Mouse (Mus musculus): ENCODE results near the gene Itih4.

Gene Itih4

GRCm38 (mm10) chr14:30886204-30886603 is at the start of gene Itih4:
Gene Itih4, plus strand, starts transcription at chr14:30886476.
- no peak for DNase-seq (ENCODE audit: low read depth, low spot score)

- no peak for DNase-seq (ENCODE audit: low read depth, low spot score)
These were observed 48.8 kb upstream of the Itih4 start for GRCm38 (mm10) chr14:30837416-30837996.

GRCm38 (mm10) chr14:30843701-30844100 is 42.6 kb upstream of the Itih4 start:
- DNase-seq (ENCODE audit: low read depth, low spot score), result no peak

- no peak for DNase-seq (ENCODE audit: low read depth, low spot score)
These were observed 35.8 kb upstream of the Itih4 start for GRCm38 (mm10) chr14:30850504-30850903.

- DNase-seq (ENCODE audit: low read depth, low spot score), result no peak
These were observed 34.0 kb upstream of the Itih4 start for GRCm38 (mm10) chr14:30852325-30852724.

- DNase-seq (ENCODE audit: low read depth, low spot score), result no peak
These were observed 31.0 kb upstream of the Itih4 start for GRCm38 (mm10) chr14:30855316-30855715.

- DNase-seq (ENCODE audit: low read depth, low spot score), result no peak
These were observed 29.3 kb upstream of the Itih4 start for GRCm38 (mm10) chr14:30856885-30857507.

- DNase-seq (ENCODE audit: low read depth, low spot score), result no peak
These were observed 28.3 kb upstream of the Itih4 start for GRCm38 (mm10) chr14:30857990-30858389.

GRCm38 (mm10) chr14:30861421-30862125 is 24.7 kb upstream of the Itih4 start:
- no peak for DNase-seq (ENCODE audit: low read depth, low spot score)

GRCm38 (mm10) chr14:30862368-30862767 is 23.9 kb upstream of the Itih4 start:
- DNase-seq (ENCODE audit: low read depth, low spot score), result no peak

- no peak for DNase-seq (ENCODE audit: low read depth, low spot score)
These were observed 21.0 kb upstream of the Itih4 start for GRCm38 (mm10) chr14:30865311-30865710.

GRCm38 (mm10) chr14:30867042-30867441 is 19.2 kb upstream of the Itih4 start:
- peak; percentile 48 for DNase-seq (ENCODE audit: low read depth, low spot score)

- DNase-seq (ENCODE audit: low read depth, low spot score), result no peak
These were observed 17.4 kb upstream of the Itih4 start for GRCm38 (mm10) chr14:30868826-30869225.

GRCm38 (mm10) chr14:30869391-30869801 is 16.9 kb upstream of the Itih4 start:
- DNase-seq (ENCODE audit: low read depth, low spot score), result no peak

- no peak for DNase-seq (ENCODE audit: low read depth, low spot score)
These were observed 15.8 kb upstream of the Itih4 start for GRCm38 (mm10) chr14:30870206-30871147.

GRCm38 (mm10) chr14:30874095-30874700 is 12.1 kb upstream of the Itih4 start:
- DNase-seq (ENCODE audit: low read depth, low spot score), result no peak

- DNase-seq (ENCODE audit: low read depth, low spot score), result no peak
These were observed 11.0 kb upstream of the Itih4 start for GRCm38 (mm10) chr14:30875130-30875865.

GRCm38 (mm10) chr14:30875955-30876354 is 10.3 kb upstream of the Itih4 start:
- no peak for DNase-seq (ENCODE audit: low read depth, low spot score)

GRCm38 (mm10) chr14:30876451-30876850 is 9.8 kb upstream of the Itih4 start:
- no peak for DNase-seq (ENCODE audit: low read depth, low spot score)

- no peak for DNase-seq (ENCODE audit: low read depth, low spot score)
These were observed 8.4 kb upstream of the Itih4 start for GRCm38 (mm10) chr14:30877827-30878226.

Data from embryo, embryonic 11.5 days (tissue).